27 mouse cellular contexts compared by ENCODE assay signal in the genomic region with DNA sequence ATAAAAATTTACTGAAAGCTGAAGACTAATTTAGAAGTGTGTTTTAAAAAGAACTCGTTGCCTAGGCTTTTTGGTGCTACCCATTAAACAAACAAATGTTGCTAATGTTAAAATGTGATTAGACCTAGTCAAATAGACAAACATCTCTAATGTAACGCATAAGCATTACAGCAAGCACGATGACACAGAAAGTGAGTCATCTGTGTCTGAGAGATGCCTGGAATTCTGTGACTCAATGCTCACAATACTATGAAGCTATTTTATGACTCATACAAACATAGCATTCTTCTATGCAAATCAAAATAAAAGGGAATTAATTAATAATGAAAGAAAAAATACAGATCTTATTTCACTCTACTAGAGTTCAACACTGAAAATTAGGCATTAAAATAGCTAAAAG.
DNase-seq lines count a peak whose midpoint lies in the region; ATAC-seq and TF ChIP-seq lines count a peak whose summit lies in the region.
"Had no signal": no experiment of that assay in that cellular context is flagged by ENCODE, and none has a peak within 500 bp of the region (broad histone marks: within the 10 kb centered on the region; RNA-seq: fewer than 3 reads in every experiment).

No protein-coding gene starts in this region.

- H3K4me2 ChIP-seq in stomach, postnatal 0 days (replicated peaks; ENCODE audit: low read depth): no peak overlapping the region
- H3K4me2 ChIP-seq: embryonic facial prominence, embryonic 13.5 days; forebrain, embryonic 13.5 days; hindbrain, embryonic 15.5 days; limb, embryonic 15.5 days; lung, embryonic 14.5 days; midbrain, embryonic 15.5 days; neural tube, embryonic 13.5 days had no signal

- peak overlapping the region; percentile 60 for H3K27ac ChIP-seq in layer of hippocampus, adult 2 months
- no peak overlapping the region for H3K27ac ChIP-seq in stomach, postnatal 0 days (replicated peaks)
- H3K27ac ChIP-seq: embryonic facial prominence, embryonic 13.5 days; forebrain, embryonic 13.5 days; heart, embryonic 10.5 days; hindbrain, embryonic 15.5 days; limb, embryonic 15.5 days; liver, embryonic 14.5 days; midbrain, embryonic 15.5 days; neural tube, embryonic 13.5 days had no signal

- H3K27me3 ChIP-seq in stomach, postnatal 0 days (ENCODE audit: control insufficient read depth, insufficient read depth, low read length): no peaks in the 10 kb centered on the region
- H3K27me3 ChIP-seq: embryonic facial prominence, embryonic 13.5 days; forebrain, embryonic 13.5 days; hindbrain, embryonic 15.5 days; limb, embryonic 15.5 days; midbrain, embryonic 15.5 days; neural tube, embryonic 13.5 days had no signal

- no peaks in the 10 kb centered on the region for H3K4me1 ChIP-seq in stomach, postnatal 0 days (replicated peaks; ENCODE audit: control insufficient read depth, insufficient read depth)
- H3K4me1 ChIP-seq: hindbrain, embryonic 15.5 days; limb, embryonic 15.5 days; neural tube, embryonic 13.5 days had no signal

- ATAC-seq in stomach, postnatal 0 days (ENCODE audit: low FRiP score, low TSS enrichment): peak; percentile 73; the same call in 1 of the 2 replicates
- ATAC-seq: activated CD4-positive, CD25-positive, alpha-beta regulatory T cell, adult 4 months; forebrain, embryonic 13.5 days; midbrain, embryonic 15.5 days had no signal

- WGBS in stomach, postnatal 0 days: 29% methylated on average over 3 of the region's 3 CpGs

- H3K9ac ChIP-seq in stomach, postnatal 0 days (ENCODE audit: low read length): no peak overlapping the region
- H3K9ac ChIP-seq: embryonic facial prominence, embryonic 13.5 days; forebrain, embryonic 13.5 days; hindbrain, embryonic 15.5 days; limb, embryonic 15.5 days; liver, embryonic 14.5 days; lung, embryonic 14.5 days; midbrain, embryonic 15.5 days; neural tube, embryonic 13.5 days had no signal

- no peaks in the 10 kb centered on the region for H3K9me3 ChIP-seq in stomach, postnatal 0 days (ENCODE audit: control insufficient read depth, low read length)
- H3K9me3 ChIP-seq: embryonic facial prominence, embryonic 13.5 days; forebrain, embryonic 13.5 days; heart, embryonic 10.5 days; hindbrain, embryonic 15.5 days; limb, embryonic 15.5 days; midbrain, embryonic 15.5 days; neural tube, embryonic 13.5 days had no signal

- no peak overlapping the region for H3K4me3 ChIP-seq in layer of hippocampus, adult 2 months
- H3K4me3 ChIP-seq in stomach, postnatal 0 days (ENCODE audit: low read depth, low read length): no peak overlapping the region
- H3K4me3 ChIP-seq: embryonic facial prominence, embryonic 13.5 days; erythroblast, embryonic 14.5 days; forebrain, embryonic 13.5 days; heart, embryonic 10.5 days; hindbrain, embryonic 15.5 days; limb, embryonic 15.5 days; midbrain, embryonic 15.5 days; neural tube, embryonic 13.5 days had no signal

- peak in 1 of 2 experiments; percentile 28 for DNase-seq in layer of hippocampus, adult 2 months (ENCODE audit: low spot score in 2 of 2)
- DNase-seq in layer of hippocampus, postnatal 14 days (ENCODE audit: low spot score in 2 of 2): no peak
- DNase-seq in 3T3-L1 (ENCODE audit: low read depth, low spot score): peak; percentile 87
- peak; percentile 51 for DNase-seq in MN1 (ENCODE audit: low spot score)
- no peak for DNase-seq in stomach, postnatal 0 days (ENCODE audit: low spot score)
- no peak for DNase-seq in testis, postnatal 14 days (ENCODE audit: low spot score)
- no peak for DNase-seq in cerebellum, postnatal 36 days
- DNase-seq: adrenal gland, postnatal 14 days; cerebellum, adult 18-20 months; cerebellum, postnatal 14 days; embryo, embryonic 11 days; heart, postnatal 4 days; kidney, adult 8-10 months; kidney, postnatal 10 days; left cerebral cortex, postnatal 4 days; lung, embryonic 14.5 days; lung, postnatal 36 days had no signal

- no peak for TF ChIP-seq CTCF in layer of hippocampus, adult 2 months (conservative IDR thresholded peaks at IDR 0.05)
- no peak for TF ChIP-seq CTCF in stomach, postnatal 0 days (IDR thresholded peaks at IDR 0.05; ENCODE audit: low read depth)

- no peaks in the 10 kb centered on the region for H3K36me3 ChIP-seq in stomach, postnatal 0 days (ENCODE audit: control insufficient read depth, insufficient read depth, low read length)
- H3K36me3 ChIP-seq: heart, embryonic 10.5 days; hindbrain, embryonic 15.5 days; midbrain, embryonic 15.5 days had no signal

- no peak for TF ChIP-seq EP300 in stomach, postnatal 0 days (optimal IDR thresholded peaks at IDR 0.05)

Comparison
In these comparisons a context has a peak if more than half of its experiments do, and no peak if none do; other contexts are left out.
1. DNase-seq: peak in 3T3-L1 (single experiment) and MN1 (single experiment); none in layer of hippocampus, postnatal 14 days (0 of 2), stomach, postnatal 0 days (single experiment), testis, postnatal 14 days (single experiment) and cerebellum, postnatal 36 days (0 of 2).